Mouse (Mus musculus): Measurements from ENCODE around the gene Scamp2.

DNA sequence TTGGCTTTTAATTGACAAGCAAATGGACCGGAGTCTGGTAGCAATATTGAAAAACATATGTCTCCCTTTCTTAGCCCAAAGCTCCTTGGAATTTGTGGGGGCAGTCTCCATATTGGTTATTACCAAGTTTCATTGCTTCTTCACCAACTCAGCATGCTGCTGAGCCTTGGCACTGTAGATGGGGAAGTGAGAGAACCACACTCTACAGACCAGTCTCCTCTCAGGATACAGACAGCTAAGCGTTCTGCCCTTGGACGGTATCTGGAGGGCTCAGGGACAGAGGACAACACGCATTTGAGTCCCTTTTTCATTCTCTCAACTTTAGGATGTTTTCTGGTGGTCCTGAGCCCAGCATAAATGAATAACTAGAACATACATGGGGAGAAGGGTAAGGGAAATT is 2.1 kb upstream of the Scamp2 start:
- TF ChIP-seq POLR2A (IDR thresholded peaks at IDR 0.05; ENCODE audit: low read depth, low read length), result no peak
- no peak for TF ChIP-seq CTCF (conservative IDR thresholded peaks at IDR 0.05; ENCODE audit: insufficient read depth, insufficient read length, low read depth, low read length)
